Mouse (Mus musculus): ENCODE data around the gene Tle4. TPM values are rescaled to one million over a fixed set of nuclear protein-coding genes. Genes with fewer than 3 reads are reported as not detected.

Gene Tle4
- total RNA-seq, 1 experiment from 2014 or later = 20.5 TPM

DNA sequence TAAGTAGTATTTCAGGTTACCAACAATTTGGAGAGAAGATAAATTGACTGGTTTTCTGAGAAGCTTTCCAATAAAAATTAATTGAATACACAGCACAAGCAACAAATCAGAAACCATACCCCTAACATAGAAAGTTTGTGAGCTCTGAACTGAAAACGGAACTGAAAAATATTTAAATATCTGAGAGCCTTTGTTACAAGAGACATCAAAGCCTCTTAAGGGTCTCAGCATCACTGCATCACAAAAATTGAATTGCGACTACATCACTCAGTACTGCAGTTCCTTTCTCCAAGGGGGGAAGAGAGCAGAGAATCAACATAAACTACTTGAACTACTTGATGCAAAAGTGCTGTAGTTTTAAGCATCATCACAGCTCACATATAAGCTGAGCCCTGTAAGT, 61.2 kb downstream of the Tle4 start:
- no peak for ATAC-seq (replicated peaks; ENCODE audit: low read depth, poor library complexity, severe bottlenecking)

DNA sequence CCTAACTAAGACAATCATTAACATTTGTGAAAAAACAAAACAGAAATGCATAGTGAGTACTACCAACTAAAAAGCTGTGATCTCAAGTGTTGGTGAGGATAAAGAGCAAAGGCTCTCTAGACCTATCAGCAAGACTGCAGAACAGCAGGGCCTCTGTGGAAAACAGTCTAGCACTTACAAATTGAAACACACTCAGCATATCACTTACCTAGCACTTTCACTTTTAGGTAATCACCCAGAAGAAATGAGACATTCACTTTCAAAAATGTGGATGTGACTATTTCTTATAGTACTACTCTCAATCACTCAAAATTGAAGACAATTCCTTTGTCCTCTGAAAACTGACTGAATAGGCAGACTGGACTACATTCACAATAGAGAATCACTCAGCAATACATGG, 63.4 kb downstream of the Tle4 start:
- ATAC-seq (replicated peaks; ENCODE audit: low read depth, poor library complexity, severe bottlenecking) = no peak

DNA sequence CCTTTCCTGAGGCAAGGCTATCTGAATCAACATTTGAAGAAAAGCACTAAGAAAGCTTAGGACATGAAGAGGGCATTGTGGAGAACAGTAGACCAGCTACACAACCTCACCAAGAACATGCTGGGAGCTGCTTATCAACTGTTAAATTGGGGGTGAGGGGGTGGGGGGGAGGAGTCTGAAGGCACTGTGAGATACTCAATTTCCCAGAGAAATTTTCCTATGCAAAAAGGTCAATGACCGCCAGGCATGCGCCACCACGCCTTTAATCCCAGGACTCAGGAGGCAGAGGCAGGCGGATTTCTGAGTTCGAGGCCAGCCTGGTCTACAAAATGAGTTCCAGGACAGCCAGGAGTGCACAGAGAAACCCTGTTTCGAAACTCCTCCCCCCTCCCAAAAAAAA, 65.0 kb downstream of the Tle4 start:
- no peak for ATAC-seq (replicated peaks; ENCODE audit: low read depth, poor library complexity, severe bottlenecking)

DNA sequence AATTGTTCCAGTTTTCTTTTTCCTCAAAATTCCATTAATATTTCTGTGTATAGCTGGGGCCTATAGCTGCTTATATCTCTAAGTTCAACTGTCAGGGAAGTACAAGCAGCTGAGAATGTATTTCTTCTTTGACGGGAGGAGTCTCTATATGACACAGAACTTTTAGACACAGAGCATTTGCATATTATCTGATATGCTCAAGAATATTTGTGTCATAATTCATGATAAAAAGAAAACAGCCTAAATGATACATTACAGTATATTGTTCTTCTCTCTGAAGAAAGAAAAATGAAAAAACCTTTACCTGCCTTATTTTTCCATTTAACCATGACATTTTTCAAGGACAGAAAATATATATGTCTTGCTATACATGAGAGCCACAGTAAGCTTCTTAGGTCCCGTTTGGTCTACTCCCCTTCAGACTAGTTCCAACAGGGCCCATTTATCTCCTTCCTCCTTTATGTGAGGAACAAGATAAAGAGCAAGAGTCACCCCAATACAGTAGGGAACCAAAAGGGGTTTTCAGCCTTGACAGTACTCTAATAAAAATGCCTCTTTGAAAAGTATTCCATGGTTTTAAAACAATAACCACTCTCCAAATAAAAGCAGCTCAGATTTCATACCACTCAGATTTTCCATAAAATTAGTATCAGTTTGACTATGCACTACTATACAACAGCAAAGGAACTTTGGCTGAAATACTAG, 77.6 kb downstream of the Tle4 start:
- ATAC-seq (replicated peaks; ENCODE audit: low read depth, poor library complexity, severe bottlenecking) = no peak

DNA sequence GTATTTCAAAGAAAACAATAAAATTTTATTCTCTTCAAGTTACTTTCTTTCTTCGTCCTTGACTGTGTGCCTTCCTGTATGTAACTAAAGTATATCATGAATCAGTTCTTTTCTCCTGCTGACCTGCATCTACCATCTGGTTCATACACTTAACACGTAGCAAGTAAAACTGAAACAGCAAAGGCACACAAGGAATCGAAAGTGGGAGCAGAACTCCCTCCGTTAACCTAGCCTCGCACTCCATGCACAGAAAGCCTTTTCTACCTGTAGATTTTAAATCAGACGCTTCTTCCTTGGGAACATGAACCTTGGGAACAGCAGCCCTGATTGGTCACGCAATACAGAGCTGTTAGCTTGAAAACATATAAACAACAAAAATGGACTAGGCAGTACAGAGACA, 78.7 kb downstream of the Tle4 start:
- no peak for ATAC-seq (replicated peaks; ENCODE audit: low read depth, poor library complexity, severe bottlenecking)

DNA sequence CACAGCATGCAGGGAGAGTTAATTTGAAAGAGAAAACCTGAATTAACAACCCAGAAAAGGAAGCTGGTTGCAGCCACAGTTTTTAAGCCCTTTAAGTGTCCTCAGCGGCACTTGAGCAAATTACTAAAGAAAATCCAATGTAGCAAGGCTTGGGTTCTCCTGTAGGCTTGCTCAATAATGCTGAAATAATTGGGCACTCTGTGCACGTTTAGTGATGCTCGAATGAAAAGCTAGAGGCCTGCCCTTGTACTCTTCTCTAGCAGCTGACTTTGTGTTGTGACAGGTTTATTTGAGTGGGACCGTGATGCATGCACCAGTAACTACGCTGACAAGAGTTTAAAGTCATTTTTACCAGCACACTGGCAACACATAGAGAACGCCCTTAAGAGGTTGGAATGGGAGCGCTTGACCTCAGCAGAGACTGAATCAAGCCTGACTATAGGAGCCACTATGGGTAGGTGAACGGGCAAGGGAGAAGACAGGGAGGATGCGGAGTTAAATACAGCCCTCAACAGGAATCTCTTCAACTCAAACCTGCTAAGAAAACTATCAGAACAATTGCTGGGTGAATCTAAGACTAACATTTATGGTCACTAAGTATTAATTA, 79.3 kb downstream of the Tle4 start:
- no peak for ATAC-seq (replicated peaks; ENCODE audit: low read depth, poor library complexity, severe bottlenecking)

DNA sequence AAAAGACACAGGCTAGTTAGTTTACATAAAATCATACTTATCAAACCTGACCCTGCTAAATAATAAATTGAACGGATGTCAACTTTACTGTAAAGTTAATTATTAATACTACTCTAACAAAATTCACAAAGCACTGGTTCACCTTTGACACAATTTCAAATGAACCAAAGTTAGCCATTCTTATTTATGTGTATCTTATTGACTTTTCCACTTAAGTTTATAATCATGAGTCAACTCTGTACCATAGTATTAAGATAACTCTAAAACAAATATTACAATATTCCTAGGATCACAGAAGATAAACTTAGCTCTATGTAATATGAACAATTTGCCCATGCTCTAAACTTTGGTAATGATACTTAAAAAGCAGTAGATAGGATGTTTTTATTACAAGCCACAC, 81.4 kb downstream of the Tle4 start:
- no peak for ATAC-seq (replicated peaks; ENCODE audit: low read depth, poor library complexity, severe bottlenecking)

DNA sequence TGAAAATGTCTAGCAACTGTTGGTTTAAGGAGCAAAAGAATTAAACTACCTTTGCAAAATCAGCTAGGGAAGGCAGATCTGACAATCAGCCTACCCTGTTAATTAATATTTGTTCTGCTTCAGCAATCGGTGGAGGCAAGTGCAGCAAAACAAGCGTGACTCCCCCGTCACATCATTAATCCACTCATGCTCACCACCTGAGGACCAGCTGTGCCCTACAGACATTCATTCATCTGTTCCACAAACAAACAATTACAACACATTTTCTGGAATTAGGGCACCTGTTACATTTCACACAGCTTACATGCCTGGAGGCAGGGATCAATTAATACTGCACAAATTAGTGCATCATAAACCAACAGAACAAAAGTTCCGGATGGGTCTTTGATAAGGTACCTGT, 89.0 kb downstream of the Tle4 start:
- ATAC-seq (replicated peaks; ENCODE audit: low read depth, poor library complexity, severe bottlenecking) = no peak

DNA sequence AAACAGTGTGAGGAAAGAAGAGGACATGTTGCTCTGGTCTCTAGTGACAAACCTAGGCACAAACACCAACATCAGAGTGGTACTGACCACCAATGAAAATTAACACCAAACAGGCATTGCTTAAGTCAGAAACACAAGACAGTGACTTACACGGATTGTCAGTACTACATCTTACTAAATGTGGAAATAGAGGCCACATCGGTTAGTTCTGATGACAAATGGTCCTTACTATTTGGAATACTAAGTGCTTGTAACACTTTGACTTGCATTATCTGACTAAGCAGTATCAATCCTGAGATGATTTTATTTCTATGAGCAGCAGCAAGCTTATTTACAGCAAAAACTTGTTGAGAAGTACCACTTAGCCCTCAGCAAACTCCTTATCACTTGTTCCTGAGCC, 89.9 kb downstream of the Tle4 start:
- ATAC-seq (replicated peaks; ENCODE audit: low read depth, poor library complexity, severe bottlenecking) = no peak

DNA sequence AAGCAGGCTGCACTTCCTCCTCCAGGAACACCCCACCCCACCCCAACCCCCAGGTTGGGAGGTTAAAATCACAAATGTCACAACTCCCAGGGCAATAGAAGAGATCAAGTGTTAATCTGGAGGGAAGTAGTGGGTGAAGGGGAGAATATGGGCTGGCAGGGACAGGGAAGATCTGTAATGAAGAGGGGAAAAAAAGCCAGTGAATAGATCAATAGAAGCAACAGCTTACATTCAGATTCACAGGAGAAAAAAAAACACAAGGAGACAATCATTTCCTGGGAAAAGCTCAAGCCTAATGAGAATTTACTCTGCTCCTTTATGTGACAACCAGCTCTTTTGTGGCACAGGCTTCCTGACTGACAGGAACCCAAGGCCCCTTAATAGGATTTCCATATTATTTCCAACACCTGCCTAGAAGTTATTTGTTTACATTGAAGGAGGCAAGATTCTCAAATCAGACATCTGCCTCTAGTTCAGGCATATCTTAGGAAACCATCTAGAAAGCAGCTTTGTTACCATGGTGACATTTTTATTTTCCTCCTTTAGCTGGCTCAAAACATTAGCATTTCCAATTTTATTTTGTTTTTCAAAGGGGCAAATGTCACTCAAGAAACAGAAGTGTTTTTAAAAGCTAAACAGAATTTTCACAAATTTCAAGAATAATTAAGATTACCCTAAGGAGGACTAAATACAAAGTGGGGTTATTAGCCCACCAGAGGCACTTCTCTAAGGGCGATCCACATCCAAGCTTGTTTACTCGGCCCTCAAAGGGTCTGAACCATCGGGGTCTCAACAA, 90.8 kb downstream of the Tle4 start:
- no peak for ATAC-seq (replicated peaks; ENCODE audit: low read depth, poor library complexity, severe bottlenecking)

DNA sequence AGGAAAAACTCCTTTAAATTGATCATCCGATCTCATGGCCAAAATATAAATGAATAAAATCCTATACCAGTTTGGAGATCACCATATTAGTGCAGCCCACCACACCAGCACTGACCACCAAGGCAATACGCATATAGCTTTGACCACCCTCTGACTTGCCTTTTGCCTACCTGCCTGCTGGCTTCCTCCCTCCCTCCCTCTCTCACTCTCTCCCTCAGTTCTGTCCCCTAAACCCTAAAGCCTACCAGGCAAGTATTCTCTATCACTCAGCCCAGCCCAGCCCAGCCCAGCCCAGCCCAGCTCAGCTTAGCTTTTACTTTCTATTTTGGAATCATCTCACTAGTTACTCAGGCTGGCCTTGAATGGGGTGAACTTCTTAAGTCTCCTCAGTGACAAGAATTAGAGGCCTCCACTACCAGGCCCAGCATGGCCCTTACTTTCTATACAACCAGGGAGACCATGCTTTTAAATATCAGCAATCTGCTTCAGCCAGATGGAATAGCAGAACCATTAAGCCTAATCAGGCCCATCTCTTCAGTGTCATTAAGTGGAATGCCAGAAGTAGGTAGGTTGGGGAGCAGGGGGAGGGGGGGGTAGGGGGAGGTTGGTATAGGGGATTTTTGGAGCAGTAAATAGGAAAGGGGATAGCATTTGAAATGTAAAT, 91.8 kb downstream of the Tle4 start:
- ATAC-seq (replicated peaks; ENCODE audit: low read depth, poor library complexity, severe bottlenecking) = no peak

DNA sequence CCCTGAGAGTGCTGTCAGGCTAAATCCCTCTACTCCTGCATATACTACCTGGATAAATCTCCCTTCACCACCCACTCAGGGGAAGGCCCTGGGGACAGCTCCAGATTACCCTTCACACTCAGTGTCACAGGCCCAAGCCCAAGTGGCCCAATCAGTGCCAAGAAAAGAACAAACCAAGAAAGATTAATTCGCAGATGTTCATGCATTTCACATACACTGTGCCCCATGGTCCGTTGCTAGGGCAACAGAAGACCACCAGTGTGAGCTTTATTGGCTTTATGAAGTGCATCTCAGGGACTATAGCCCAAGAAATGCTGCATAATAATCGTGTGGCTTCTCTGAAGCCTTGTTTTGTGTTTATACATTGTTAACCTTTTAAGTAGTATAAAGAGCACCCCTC, 92.5 kb downstream of the Tle4 start:
- ATAC-seq (replicated peaks; ENCODE audit: low read depth, poor library complexity, severe bottlenecking) = no peak

DNA sequence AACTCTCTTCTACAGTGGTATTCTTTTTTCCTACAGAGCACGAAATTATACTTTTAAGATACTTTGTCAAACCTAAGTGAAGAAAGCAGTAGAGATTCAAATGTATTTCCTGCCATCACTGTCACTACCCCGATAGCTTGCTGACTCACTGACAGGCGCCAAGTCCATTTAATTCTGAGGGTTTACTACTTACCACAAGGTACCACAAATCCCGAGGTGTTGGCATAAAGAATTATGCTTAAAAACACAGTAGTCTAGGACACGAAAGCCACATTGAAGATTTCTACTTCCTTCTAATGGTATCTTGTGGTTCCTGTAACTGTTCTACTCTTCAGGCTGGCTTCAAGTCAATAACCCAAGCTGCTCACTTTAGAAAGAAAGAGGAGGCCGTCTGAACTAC, 94.0 kb downstream of the Tle4 start:
- ATAC-seq (replicated peaks; ENCODE audit: low read depth, poor library complexity, severe bottlenecking) = peak; percentile 72

DNA sequence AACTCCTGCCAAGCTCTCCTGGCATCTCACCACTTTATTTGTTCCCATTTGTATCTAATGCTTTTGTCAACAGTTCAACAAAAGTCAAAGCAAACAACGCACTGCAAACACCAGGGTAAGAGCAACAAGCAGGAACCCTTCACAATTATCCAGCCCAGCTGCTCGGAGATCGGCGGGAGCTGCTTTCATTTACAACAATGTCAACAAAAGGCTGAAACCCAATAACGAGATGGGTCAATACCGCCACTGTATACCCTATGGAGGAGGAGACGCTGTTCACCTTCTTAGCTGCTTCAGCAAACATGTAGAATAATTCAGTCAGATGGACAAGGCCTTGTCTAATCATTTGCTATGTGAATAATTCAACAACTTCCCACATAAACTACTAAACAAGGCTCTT, 95.6 kb downstream of the Tle4 start:
- no peak for ATAC-seq (replicated peaks; ENCODE audit: low read depth, poor library complexity, severe bottlenecking)

DNA sequence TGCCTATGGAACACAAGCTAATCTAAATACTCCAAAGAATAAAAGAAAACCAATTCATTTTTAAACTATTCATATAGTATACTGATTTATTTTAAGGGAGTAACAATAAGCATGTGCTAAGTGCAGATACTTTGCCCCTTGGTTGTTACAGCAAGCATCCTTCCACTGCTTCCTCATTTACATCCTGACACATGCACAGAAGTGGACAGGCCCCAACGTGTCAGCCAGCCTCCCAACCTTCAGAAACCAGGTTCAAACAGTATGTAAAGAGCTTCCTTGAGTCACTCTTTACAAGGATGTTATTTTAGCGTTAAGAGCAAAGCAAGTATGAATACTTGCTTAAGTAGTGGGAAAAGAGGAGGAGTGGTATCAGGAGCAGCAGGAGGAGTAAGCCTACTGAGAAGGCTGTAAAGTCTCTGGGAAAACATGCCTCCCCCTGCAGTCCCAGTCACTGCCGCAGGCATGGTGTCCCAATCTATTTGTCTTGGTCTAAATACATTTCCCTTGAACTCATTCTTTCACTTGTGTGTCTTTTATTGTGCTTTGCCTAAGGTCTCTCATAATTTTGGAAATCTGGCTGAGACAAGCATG, 97.9 kb downstream of the Tle4 start:
- no peak for ATAC-seq (replicated peaks; ENCODE audit: low read depth, poor library complexity, severe bottlenecking)

DNA sequence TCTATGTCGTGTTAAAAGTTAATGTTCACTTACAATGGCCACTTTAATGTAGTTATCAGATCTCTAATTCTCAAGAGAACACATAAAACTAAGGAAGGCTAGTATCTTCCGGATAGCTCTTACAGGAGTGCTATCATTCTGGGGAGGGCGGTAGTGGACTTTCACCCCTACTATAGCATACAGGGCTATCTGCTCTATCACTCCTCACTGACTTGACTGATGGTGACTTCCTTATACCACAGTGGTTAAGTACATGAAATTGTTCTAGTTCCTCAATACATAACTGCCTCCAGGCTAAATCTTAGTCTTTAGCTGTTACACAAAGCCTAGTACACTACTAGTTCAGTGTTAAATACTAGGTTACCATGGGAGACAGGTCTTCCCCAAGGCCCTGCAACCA, 104.8 kb downstream of the Tle4 start:
- ATAC-seq (replicated peaks; ENCODE audit: low read depth, poor library complexity, severe bottlenecking) = peak; percentile 74

DNA sequence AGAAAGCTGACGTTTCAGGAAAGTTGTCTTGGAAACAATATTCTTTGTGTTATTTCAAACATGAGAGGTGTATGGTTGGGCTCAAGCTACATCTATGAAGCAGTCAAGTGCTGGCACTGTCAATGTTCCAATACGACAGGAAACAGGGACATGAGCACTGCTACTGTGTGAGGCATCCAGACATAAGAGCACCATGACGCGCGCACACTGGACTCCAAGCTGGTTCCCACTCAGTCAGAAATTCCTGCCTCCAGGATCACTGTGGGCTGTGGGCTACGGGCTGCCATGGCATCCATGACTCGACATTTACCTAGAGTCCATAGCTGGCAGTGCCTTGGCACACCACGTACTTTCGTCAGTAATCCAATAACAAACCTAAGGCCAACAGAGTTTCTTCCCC, 110.7 kb downstream of the Tle4 start:
- no peak for ATAC-seq (replicated peaks; ENCODE audit: low read depth, poor library complexity, severe bottlenecking)

DNA sequence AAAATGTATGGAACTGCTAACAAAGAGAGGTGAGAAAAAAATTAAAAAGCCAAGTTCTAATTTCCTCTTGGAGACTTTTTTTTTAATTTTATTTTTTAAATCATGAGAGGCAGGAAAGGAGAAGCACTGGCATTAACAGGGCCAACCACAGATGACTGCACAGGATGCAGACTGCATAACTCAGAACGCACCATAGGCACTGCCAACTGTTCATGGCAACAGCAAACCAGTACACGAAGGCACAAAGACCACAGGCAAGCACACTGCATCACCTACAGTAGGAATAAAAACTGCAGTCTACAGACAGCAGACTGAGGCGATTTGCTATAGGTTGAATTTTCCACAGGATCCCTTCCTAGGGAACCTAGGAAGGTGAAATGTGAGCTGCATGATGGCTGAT, 112.7 kb downstream of the Tle4 start:
- peak; percentile 81 for ATAC-seq (replicated peaks; ENCODE audit: low read depth, poor library complexity, severe bottlenecking)

DNA sequence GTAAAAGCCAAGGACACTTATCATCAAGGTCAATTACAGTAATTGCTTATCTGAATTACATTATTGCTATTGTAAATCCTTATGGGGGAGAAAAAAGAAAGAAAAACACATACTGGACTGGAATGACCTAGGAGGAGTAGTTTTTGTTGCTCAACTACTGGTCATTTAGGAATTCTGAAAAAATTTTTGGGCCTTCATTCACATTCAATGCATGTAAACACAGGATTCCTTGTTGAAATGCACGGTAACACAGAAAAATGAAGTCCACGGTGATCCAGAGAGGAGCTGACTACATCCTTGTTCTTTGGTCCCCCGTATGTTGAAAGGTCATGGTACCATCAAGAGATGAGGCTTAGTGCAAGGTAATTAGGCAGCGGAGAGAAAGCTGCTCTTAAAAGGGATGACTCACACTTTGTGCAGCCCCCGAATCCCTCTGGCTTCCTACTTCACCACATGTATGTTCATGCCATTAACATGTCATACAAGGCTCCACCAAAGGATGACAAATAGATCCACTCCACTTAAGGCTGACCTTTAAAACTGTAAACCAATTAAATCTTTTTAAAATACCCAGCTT, 115.2 kb downstream of the Tle4 start:
- ATAC-seq (replicated peaks; ENCODE audit: low read depth, poor library complexity, severe bottlenecking) = no peak
